Mouse (Mus musculus) embryonic fibroblast, embryonic 13.5 days (primary cell): Measurements from ENCODE around the gene Arid3a.

Experiments
- CTCF ChIP-seq: IDR thresholded peaks from 2 replicates; pipeline ENCODE4 v1.5.1; 2011; ENCODE audit warnings: mild to moderate bottlenecking, control low read depth, low read length, moderate library complexity, borderline replicate concordance; ENCODE audit not compliant: insufficient read depth
- POLR2A ChIP-seq: IDR thresholded peaks from 2 replicates; pipeline ENCODE4 v1.6.1; 2011; ENCODE audit warnings: low read depth, mild to moderate bottlenecking, control low read depth, low read length, moderate library complexity

GRCm38 (mm10) chr10:79987771-79988505 lies 61.1 kb downstream of the Arid3a start:
- TF ChIP-seq POLR2A = peak; percentile 61
- no peak for TF ChIP-seq CTCF
